Mouse (Mus musculus): Measurements from ENCODE around the gene Trim54.

DNA sequence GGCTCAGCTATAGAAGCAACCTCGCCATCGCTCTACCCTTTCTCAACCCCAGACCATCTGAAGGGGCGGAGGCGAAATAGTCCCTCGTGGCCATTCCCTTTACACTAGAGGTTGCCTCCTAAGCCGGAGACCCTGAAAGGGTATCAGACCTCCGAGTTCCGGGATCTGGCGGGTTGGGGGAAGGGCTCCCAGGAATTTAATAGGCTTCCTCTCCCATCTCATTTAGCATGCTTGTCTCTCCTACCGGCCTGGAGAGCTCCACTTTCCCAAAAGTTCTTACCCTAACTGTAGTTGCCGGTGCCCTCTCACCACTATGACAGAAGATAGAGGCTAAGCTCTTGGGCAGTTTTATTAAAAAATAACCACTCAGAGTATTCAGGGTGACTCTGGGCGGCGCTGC, 21.1 kb downstream of the Trim54 start:
- TF ChIP-seq CTCF (conservative IDR thresholded peaks at IDR 0.05; ENCODE audit: low read length) = no peak
- no peak for TF ChIP-seq NANOG (IDR thresholded peaks at IDR 0.05; ENCODE audit: borderline replicate concordance, low read length)
- TF ChIP-seq POU5F1 (IDR thresholded peaks at IDR 0.05; ENCODE audit: borderline replicate concordance, low read length) = no peak

Data from E14TG2a.4 (cell line).